Mouse (Mus musculus) G1E (cell line): ENCODE data around the gene Lrrc31. TPM values are rescaled to one million over a fixed set of nuclear protein-coding genes. Genes with fewer than 3 reads are reported as not detected.

ENCODE experiments used
- ATAC-seq: 2 replicates; pipeline ENCODE4 v1.8.0; 2016; ENCODE audit warnings: mild to moderate bottlenecking; ENCODE audit not compliant: insufficient number of reproducible peaks, poor library complexity, low FRiP score, severe bottlenecking; ENCODE audit errors: extremely low read depth
- DNase-seq: peaks from one replicate; pipeline ENCODE4 v3.0.0; 2012; ENCODE audit warnings: low spot score
- H3K27me3 ChIP-seq: 2 replicates; pipeline ENCODE4 v1.6.1; 2012; ENCODE audit warnings: mild to moderate bottlenecking, low read length, inconsistent platforms; ENCODE audit not compliant: insufficient read depth
- H3K36me3 ChIP-seq: replicated peaks from 2 replicates; pipeline ENCODE3; 2012; ENCODE audit warnings: mild to moderate bottlenecking, inconsistent platforms
- H3K4me1 ChIP-seq: 2 replicates; pipeline ENCODE4 v1.6.1; 2012; ENCODE audit warnings: low read depth, low read length, inconsistent platforms, mixed read lengths; ENCODE audit not compliant: insufficient read depth
- H3K4me3 ChIP-seq: 2 replicates; pipeline ENCODE4 v1.5.1; 2012; ENCODE audit warnings: low read depth, mild to moderate bottlenecking, inconsistent platforms, low read length, moderate library complexity, mixed read lengths
- H3K9me3 ChIP-seq: replicated peaks from 2 replicates; pipeline ENCODE4 v1.6.1; 2012; ENCODE audit warnings: inconsistent platforms
- CTCF ChIP-seq: IDR thresholded peaks from 2 replicates; pipeline ENCODE4 v1.5.1; 2012; ENCODE audit warnings: low read depth, low read length, inconsistent platforms, mixed read lengths
- GATA1 ChIP-seq: IDR thresholded peaks from 2 replicates; pipeline ENCODE4 v1.6.1; 2012; ENCODE audit warnings: borderline replicate concordance, low read length, inconsistent platforms, mixed read lengths
- GATA2 ChIP-seq: IDR thresholded peaks from 2 replicates; pipeline ENCODE4 v1.6.1; 2012; ENCODE audit warnings: low read depth, low read length, inconsistent platforms, borderline replicate concordance
- POLR2AphosphoS5 ChIP-seq: IDR thresholded peaks from 2 replicates; pipeline ENCODE4 v1.6.1; 2012; ENCODE audit warnings: low read depth, low read length, inconsistent platforms; ENCODE audit not compliant: insufficient replicate concordance
- TAL1 ChIP-seq: conservative IDR thresholded peaks from 2 replicates; pipeline ENCODE4 v1.6.1; 2012; ENCODE audit warnings: low read depth, low read length, inconsistent platforms, mixed read lengths
- polyA plus RNA-seq: library from polyadenylated mRNA; stranded (reverse); fragments of >175 nt; gene quantifications from 2 replicates; pipeline ENCODE4 v1.2.3, GENCODE M21; 2012
- total RNA-seq, 2 experiments: library from RNA; stranded (forward) in 1 of 2; stranded (reverse) in 1 of 2; fragments of 200-1000 nt in 1 of 2; fragments of >200 nt in 1 of 2; fragmentation: Nextera tagmentation in 1 of 2; gene quantifications; 2 replicates each; pipeline ENCODE4 v1.2.3; 2014 to 2017

Lrrc31 gene
- total and polyA plus RNA-seq, 3 experiments, result 1.7 TPM; not detected in 2

- Histone ChIP-seq H3K9me3 (no peaks in the 10 kb centered on the region), H3K27me3 (peaks cover 11% of the 10 kb centered on the region), H3K4me3 (no peak within 1 kb of the TSS), H3K36me3 (no peaks in the 10 kb centered on the region), H3K4me1 (peaks cover 5% of the 10 kb centered on the region)
- ATAC-seq (no peak), DNase-seq (no peak)
- no peak for TF ChIP-seq GATA1
- no peak for TF ChIP-seq CTCF
- no peak for TF ChIP-seq POLR2AphosphoS5
Measured at GRCm38 (mm10) chr3:30644207-30644606, 55.4 kb downstream of the Lrrc31 start, which contains the start of gene Lrriq4. Lrriq4 (plus strand) TSS chr3:30644507.

- Histone ChIP-seq H3K4me3 (no peak overlapping the region), H3K4me1 (no peaks in the 10 kb centered on the region), H3K27me3 (peaks cover 4% of the 10 kb centered on the region; the same call in 1 of the 2 replicates), H3K9me3 (no peaks in the 10 kb centered on the region), H3K36me3 (no peaks in the 10 kb centered on the region)
- DNase-seq (no peak), ATAC-seq (no peak)
- TF ChIP-seq GATA1 (no peak), TAL1 (no peak), CTCF (no peak), POLR2AphosphoS5 (no peak), GATA2 (no peak)
Measured at GRCm38 (mm10) chr3:30635629-30636028, 64.0 kb downstream of the Lrrc31 start.

- peaks cover 4% of the 10 kb centered on the region; the same call in 1 of the 2 replicates for H3K27me3 ChIP-seq
- DNase-seq (no peak), ATAC-seq (no peak)
- TF ChIP-seq TAL1, result no peak
- TF ChIP-seq CTCF, result no peak
- TF ChIP-seq GATA1, result no peak
- TF ChIP-seq POLR2AphosphoS5, result no peak
- H3K36me3 ChIP-seq, result no peaks in the 10 kb centered on the region
- H3K4me3 ChIP-seq, result no peak overlapping the region
- H3K4me1 ChIP-seq, result no peaks in the 10 kb centered on the region
- H3K9me3 ChIP-seq, result no peaks in the 10 kb centered on the region
Measured at GRCm38 (mm10) chr3:30633681-30634080, 66.0 kb downstream of the Lrrc31 start.

Other genes with a start within 250 kb of the Lrrc31 start
- not detected in 2 replicates for gene Mecom, start 151.8 kb downstream of the Lrrc31 start, total RNA-seq (2014; fragmentation: Nextera tagmentation)
- 0.05 and 0.29 TPM in 2 replicates for gene Mecom, start 151.8 kb downstream of the Lrrc31 start, total RNA-seq (2017)
- gene Mecom, start 151.8 kb downstream of the Lrrc31 start, polyA plus RNA-seq, result not detected in 2 replicates
- gene Actrt3, start 99.9 kb downstream of the Lrrc31 start, total RNA-seq (2014; fragmentation: Nextera tagmentation), result not detected in 2 replicates
- 0.12 and 0.27 TPM in 2 replicates for gene Actrt3, start 99.9 kb downstream of the Lrrc31 start, total RNA-seq (2017)
- not detected in 2 replicates for gene Actrt3, start 99.9 kb downstream of the Lrrc31 start, polyA plus RNA-seq
- 20.1 and 27.3 TPM in 2 replicates for gene Mynn, start 97.8 kb downstream of the Lrrc31 start, total RNA-seq (2014; fragmentation: Nextera tagmentation)
- gene Mynn, start 97.8 kb downstream of the Lrrc31 start, total RNA-seq (2017), result 28.9 and 31.9 TPM in 2 replicates
- 0.56 and 1.0 TPM in 2 replicates for gene Mynn, start 97.8 kb downstream of the Lrrc31 start, polyA plus RNA-seq
- not detected in 2 replicates for gene Lrriq4, start 55.3 kb downstream of the Lrrc31 start, total RNA-seq (2014; fragmentation: Nextera tagmentation)
- 0.11 TPM in 1 of 2 replicates, not detected in the other for gene Lrriq4, start 55.3 kb downstream of the Lrrc31 start, total RNA-seq (2017)
- gene Lrriq4, start 55.3 kb downstream of the Lrrc31 start, polyA plus RNA-seq, result not detected in 2 replicates
- not detected in 2 replicates for gene Lrrc34, start 52.0 kb downstream of the Lrrc31 start, total RNA-seq (2014; fragmentation: Nextera tagmentation)
- gene Lrrc34, start 52.0 kb downstream of the Lrrc31 start, total RNA-seq (2017), result not detected in 2 replicates
- not detected in 2 replicates for gene Lrrc34, start 52.0 kb downstream of the Lrrc31 start, polyA plus RNA-seq
- gene Samd7, start 46.5 kb upstream of the Lrrc31 start, total RNA-seq (2014; fragmentation: Nextera tagmentation), result not detected in 2 replicates
- 0.16 TPM in 1 of 2 replicates, not detected in the other for gene Samd7, start 46.5 kb upstream of the Lrrc31 start, total RNA-seq (2017)
- gene Samd7, start 46.5 kb upstream of the Lrrc31 start, polyA plus RNA-seq, result not detected in 2 replicates
- 66.2 and 68.0 TPM in 2 replicates for gene Sec62, start 93.0 kb upstream of the Lrrc31 start, total RNA-seq (2014; fragmentation: Nextera tagmentation)
- 88.0 and 108 TPM in 2 replicates for gene Sec62, start 93.0 kb upstream of the Lrrc31 start, total RNA-seq (2017)
- gene Sec62, start 93.0 kb upstream of the Lrrc31 start, polyA plus RNA-seq, result 11.1 and 13.5 TPM in 2 replicates
- not detected in 2 replicates for gene Gpr160, start 156.1 kb upstream of the Lrrc31 start, total RNA-seq (2014; fragmentation: Nextera tagmentation)
- gene Gpr160, start 156.1 kb upstream of the Lrrc31 start, total RNA-seq (2017), result 0.12 and 0.33 TPM in 2 replicates
- gene Gpr160, start 156.1 kb upstream of the Lrrc31 start, polyA plus RNA-seq, result not detected in 2 replicates